Mouse (Mus musculus): Measurements from ENCODE around the gene Man1a2.

GRCm38 (mm10) chr3:100641581-100641980 lies 43.7 kb downstream of the Man1a2 start:
- TF ChIP-seq POLR2A (IDR thresholded peaks at IDR 0.05; ENCODE audit: control insufficient read depth, extremely low read depth, insufficient read depth, low read length, poor library complexity) (no peak), CTCF (IDR thresholded peaks at IDR 0.05; ENCODE audit: borderline replicate concordance, control insufficient read depth, extremely low read depth, insufficient read depth, low read length, poor library complexity) (no peak)
